Mouse (Mus musculus): ENCODE results near the gene Il4ra. TPM values are rescaled to one million over a fixed set of nuclear protein-coding genes. Genes with fewer than 3 reads are reported as not detected.

Il4ra gene
- total RNA-seq, 2 experiments from 2014 or later: 12.0 to 19.2 TPM

GRCm38 (mm10) chr7:125546727-125547126 is 5.2 kb upstream of the Il4ra start:
- ATAC-seq (replicated peaks; ENCODE audit: poor library complexity): no peak

- ATAC-seq (replicated peaks; ENCODE audit: poor library complexity): no peak
Observed at GRCm38 (mm10) chr7:125549916-125550315, 2.0 kb upstream of the Il4ra start.

DNA sequence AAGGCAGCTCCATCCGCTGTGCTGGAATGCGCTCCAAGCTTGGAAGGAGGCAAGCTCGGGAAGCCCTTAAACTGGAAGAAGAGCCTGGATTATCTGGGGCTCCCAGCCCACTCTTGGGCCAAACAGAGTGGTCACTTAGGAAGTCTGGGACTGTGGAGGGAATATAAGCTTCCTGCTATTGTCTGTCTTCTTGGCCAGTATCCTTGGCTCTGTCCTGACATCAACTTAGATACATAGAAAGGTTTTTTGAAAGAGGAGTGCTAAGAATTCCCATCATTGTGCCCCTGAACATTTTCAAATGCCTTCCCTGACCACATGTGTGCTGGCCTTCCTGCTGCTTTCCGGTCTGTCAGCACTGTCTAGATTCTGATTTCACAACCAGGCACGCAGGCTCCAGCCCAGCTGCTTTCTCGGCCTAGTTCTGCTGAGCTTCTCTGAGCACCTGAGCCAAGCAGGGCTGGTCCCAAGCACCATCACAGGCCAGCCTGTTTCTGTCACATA is 989 bp upstream of the Il4ra start:
- peak; percentile 9; the same call in 1 of the 2 replicates for ATAC-seq (replicated peaks; ENCODE audit: poor library complexity)

GRCm38 (mm10) chr7:125552851-125553555 is 1.1 kb downstream of the Il4ra start:
- no peak for ATAC-seq (replicated peaks; ENCODE audit: poor library complexity)

DNA sequence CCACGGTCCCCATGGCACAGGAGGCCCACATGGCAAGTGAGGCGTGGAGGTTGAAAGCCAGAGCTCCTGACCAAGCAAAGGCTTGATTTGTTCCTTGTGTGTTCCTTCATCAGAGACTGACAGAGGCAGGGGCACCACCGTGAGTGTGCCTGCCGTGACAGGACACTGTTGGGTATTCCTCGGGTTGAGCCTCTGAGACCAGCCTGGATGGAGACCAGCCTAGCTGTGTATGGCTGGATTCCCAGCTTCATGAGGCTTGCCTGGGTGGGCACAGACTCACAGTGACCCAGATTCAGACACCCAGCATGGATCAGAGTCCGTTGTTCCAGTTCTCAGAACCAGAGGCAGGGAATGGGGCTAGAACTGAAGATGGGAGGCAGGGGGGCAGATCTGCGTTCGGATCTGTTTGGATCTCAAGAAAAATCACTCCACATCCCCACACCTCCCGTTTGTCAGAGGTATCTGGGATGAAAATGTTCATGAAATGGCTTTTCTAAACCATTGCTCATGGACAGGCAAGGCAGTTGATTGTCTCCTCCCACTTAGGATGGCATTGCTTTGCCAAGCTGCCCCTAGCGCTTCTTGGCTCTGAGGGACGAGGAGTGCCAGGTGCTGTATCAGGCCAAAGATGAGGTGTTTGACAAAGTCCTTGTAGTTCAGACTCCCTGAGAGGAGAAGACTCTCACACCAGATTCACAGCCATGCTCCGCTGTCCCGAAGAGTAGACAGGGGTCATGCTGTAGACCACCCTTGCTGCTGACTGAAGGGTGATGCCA is 1.9 kb downstream of the Il4ra start:
- no peak for ATAC-seq (replicated peaks; ENCODE audit: poor library complexity)

GRCm38 (mm10) chr7:125554456-125555114 is 2.7 kb downstream of the Il4ra start:
- ATAC-seq (replicated peaks; ENCODE audit: poor library complexity): no peak

DNA sequence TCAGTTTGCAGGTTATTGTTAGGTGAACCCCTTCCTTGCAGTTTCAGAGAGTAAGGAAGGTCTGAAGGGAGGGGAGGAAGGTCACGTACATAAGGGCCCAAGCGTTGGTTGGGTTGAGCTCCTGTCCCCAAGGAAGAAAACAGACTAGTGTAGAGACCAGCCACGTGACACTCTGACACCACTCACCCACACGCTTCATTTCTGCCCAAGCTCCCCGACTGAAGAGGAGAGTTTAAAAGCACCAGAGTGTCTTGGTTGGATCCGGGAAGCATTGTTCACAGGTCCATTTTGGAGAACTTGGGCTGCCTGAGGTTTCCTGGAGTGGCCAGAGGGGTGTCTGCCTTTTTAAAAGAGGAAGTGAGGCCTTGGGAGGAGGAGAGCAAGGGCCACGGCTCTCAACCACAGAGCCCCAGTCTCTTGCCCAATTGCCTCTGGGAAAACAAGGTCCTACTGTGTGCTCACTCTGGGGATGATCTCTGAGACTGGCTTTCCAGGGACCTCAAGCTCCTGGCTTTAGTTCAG is 3.5 kb downstream of the Il4ra start:
- peak; percentile 54 for ATAC-seq (replicated peaks; ENCODE audit: poor library complexity)

DNA sequence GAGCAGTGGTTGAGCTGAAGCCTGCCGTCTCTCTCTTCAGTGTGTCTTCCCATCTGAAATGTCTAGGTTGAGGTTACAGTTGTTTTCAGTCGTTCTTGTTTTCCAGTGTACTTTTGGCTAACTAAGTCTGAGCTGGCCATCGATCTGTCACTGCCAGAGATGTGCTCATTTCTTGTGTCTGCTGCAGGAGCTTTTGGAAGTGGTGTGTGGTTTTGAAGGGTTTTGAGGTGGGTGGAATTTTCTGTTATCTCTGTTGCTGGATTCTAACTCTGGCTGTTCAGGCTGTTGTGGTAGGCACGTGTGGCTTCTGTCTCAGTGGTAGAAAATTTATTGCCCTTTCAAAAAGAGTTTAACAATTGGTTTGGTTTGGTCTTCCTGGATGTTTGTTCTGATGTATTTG is 4.2 kb downstream of the Il4ra start:
- no peak for ATAC-seq (replicated peaks; ENCODE audit: poor library complexity)

DNA sequence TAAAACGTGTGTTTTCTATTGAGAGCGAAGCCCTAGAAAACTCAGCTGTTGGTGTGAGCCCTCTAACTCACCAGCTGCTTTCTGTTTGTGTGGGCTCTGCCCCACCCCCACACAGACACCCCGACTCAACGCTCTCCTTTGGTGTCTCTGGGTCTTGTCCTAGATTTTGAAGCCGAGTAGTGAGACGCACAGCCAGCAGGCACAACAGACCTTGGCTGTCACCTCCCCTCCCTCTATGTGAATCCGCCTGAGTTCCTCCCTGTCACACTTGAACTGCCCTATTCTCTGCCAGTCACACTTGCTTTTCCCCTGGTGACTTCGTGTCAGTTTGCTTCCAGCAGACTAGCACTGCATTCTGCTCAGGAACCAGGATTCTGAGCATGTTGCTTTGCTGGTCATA is 4.9 kb downstream of the Il4ra start:
- ATAC-seq (replicated peaks; ENCODE audit: poor library complexity): no peak

DNA sequence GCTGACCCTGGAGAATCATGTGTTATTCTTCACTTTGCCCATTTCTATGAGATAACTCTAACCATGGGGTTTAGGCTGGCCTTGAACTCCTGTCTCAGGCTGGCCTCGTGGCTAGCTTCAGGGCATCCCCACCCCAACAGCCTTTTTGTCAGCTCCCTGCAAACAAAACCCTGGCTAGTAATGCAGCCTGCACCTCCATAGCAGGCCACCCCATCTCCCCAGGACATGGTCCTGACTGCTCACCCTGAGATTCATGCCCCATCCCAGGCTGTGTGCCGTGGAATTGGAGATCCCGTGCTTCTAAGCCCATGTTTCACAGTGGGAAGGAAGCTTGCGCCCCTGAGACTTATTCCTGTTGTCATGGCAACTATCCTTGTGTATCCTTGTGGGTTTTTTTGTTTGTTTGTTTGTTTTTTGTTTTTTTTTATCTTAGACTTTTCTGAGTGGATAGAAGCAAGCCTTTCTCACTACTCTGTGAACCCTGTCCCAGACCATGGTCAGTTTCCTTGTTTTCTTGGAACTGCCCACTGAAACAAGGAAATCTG is 6.6 kb downstream of the Il4ra start:
- ATAC-seq (replicated peaks; ENCODE audit: poor library complexity): no peak

DNA sequence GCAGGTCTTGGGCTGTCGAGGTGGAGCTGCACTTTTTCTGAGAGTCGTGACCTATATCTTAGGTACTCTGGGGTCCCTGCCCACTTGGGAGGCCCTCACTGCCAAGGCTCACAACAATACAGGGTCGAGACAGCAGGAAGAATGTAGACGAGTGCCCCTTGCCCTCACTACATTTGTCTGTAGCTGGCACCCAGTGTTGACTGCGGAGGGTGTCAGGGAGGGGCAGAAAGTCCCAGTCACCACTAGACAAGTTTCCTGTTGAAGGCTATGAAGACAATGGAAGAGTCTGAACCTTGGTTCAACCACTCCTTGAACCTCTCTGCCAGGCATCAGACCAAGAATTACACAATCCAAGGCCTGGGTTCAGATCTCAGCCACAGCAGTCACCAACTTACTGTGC is 7.1 kb downstream of the Il4ra start:
- no peak for ATAC-seq (replicated peaks; ENCODE audit: poor library complexity)

GRCm38 (mm10) chr7:125559537-125559936 is 7.6 kb downstream of the Il4ra start:
- ATAC-seq (replicated peaks; ENCODE audit: poor library complexity): no peak

DNA sequence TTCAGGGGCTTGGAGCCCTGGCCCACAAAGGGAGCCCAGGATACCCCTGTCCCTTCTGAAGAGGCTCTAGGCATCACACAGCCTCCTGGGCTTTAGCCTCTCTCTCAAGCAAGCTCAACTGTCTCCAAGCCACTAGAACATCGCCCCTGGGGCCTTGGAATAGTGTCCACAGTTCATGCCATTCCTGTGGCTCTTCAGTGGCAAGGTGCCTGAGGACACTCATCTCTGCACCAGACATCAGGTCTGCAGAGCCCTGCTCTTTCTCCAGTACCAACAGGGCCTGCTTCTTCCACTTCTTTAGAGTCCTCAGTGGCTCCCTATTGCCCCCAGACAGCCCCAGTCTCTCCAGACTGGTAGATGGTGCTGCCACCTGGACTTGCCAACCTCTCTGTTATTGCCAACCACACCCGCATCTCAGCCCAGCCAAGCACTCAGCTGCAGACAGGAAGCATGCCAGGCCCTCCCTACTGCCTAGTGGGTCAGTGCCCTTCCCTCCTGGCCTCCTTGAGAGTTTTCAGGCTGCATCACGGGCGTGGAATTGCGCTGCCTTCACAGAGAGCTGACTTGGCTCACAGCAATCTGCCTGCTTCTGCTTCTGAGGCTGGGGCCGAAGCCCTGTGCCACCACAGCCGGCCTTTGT is 8.3 kb downstream of the Il4ra start:
- no peak for ATAC-seq (replicated peaks; ENCODE audit: poor library complexity)

GRCm38 (mm10) chr7:125561085-125561690 is 9.3 kb downstream of the Il4ra start:
- ATAC-seq (replicated peaks; ENCODE audit: poor library complexity): peak; percentile 80

DNA sequence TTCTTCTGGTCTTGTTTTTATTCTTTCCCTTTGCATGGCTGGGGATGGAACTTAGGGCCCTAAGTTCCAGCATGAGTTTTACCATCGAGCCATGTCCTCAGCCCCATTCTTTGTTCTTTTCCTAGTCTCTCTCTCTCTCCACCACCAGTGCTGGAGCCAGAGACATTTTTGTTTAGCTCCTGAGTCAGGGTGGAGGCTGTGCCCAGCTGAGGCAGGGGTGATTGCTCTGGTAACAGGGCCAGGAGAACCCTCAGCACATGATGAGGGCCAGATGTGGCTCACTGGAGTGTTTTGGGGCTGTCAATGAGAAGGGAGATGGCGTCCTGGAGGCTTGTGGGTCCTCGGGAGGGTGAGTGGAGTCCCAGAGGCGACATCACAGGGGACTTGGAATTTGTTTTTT is 10.5 kb downstream of the Il4ra start:
- no peak for ATAC-seq (replicated peaks; ENCODE audit: poor library complexity)

GRCm38 (mm10) chr7:125563093-125563492 is 11.2 kb downstream of the Il4ra start:
- no peak for ATAC-seq (replicated peaks; ENCODE audit: poor library complexity)

DNA sequence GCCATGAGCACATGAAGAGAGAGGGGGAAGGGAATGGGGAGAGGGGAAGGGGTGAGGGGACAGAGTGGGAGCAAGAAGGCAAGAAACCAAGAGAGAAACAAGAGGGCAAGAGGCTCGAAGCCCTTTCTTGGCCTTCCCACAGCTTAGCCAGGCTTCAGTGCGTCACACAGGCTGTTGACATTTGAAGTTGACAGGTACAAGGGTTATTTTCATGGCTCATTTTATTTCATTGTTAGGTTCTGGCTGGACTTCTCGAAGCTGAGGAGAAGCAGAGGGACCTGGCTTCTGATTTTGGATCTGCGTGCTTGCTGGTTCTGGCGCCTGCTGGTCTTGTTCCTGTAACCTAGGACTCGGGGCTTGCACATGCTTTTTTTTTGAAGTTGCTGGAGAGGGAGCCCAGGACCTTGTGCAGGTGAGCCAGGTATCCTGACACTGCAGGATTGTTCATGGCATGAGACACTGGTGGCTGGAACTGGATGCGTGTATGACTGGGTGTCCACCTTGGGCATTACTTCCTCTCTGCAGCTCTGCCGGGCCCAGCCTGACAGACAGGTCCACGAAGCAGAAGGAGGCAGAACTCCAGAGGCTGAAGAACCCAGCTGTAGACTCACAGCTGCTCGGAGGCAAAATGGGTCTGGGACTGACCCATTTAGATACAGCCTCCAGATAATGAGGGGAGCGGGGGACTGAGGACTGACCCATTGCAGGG is 12.6 kb downstream of the Il4ra start:
- ATAC-seq (replicated peaks; ENCODE audit: poor library complexity): no peak

- ATAC-seq (replicated peaks; ENCODE audit: poor library complexity): no peak
Observed at GRCm38 (mm10) chr7:125565516-125566285, 13.8 kb downstream of the Il4ra start.

- no peak for ATAC-seq (replicated peaks; ENCODE audit: poor library complexity)
Observed at GRCm38 (mm10) chr7:125566420-125566819, 14.5 kb downstream of the Il4ra start.

Data from megakaryocyte progenitor cell, adult 5-6 weeks (primary cell).